Mouse (Mus musculus): ENCODE results near the gene Stambpl1.

Stambpl1 gene

DNA sequence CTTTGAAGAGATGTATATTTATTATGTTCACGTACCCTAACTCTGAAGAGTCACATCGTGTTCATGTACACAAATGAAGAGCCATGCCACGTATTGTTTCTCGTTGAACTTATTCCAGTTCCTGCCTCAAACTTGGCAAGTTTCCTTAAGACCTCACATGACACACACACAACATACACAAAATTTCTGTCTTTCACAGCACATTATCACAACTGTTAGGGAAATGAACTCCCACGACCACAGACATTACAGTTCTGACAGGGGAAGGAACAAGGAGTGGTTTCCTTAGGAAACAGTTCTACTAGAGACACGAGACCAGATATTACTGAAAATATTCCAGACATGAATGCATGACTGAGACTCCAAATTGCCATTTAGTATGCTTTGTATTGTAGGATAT, 91.6 kb downstream of the Stambpl1 start:
- no peak for DNase-seq (ENCODE audit: inconsistent ontology term)

DNA sequence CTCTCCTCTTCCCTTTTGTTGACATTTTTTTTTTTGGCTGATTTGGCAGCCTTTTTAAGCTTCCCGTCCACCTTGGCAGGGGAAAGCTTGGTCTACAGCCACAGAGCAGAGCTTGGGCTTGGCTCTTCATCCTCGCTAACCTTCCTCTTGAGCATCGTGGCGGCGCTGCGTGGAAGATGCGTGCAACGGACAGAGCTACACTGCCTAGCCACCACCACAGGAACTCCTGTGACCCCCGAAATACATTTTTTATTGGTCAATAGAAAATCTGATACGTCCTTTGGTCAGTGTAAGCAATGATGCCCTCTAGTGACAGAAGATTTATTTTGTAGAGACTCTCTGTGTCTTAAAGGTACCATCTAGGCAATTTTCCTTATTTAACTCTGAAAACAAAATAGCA, 92.4 kb downstream of the Stambpl1 start:
- DNase-seq (ENCODE audit: inconsistent ontology term) = peak; percentile 47

DNA sequence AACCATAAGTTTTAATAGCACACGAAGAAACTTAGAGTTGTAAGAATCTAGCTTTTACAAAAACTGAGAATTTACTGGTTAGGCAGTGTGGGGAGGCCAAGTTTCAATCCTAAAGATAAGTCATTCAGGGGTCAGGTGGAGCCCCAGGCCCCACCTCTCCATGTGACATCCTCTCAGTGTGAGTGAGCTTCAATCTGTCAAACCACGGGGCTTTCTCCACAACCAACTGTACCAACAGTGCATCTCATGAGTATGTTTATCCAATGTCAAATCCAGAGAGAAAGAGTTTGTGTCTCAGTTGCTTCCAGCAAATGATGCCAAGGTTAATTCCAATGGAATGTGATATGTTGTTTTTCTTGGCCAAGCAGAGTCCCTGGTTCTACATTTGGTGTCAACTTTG, 92.8 kb downstream of the Stambpl1 start:
- peak; percentile 32 for DNase-seq (ENCODE audit: inconsistent ontology term)

DNA sequence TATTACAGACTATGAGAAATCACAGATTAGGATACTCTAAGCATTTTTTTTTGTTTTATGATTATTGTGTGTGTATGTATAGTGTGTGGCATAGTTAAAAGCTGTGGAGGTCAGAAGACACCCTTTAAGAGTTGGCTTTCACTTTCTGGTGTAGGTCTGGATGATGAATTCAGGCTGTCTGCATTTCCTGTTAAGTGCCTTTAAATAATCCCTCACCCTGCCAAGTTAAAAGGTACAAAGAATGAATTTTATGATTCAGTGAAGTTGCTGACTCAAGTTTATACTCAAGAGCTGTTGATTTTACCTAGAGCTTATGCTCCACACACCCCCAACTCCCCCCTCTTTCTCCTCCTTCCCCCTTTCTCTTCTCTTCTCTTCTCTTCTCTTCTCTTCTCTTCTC, 95.2 kb downstream of the Stambpl1 start:
- no peak for DNase-seq (ENCODE audit: inconsistent ontology term)

DNA sequence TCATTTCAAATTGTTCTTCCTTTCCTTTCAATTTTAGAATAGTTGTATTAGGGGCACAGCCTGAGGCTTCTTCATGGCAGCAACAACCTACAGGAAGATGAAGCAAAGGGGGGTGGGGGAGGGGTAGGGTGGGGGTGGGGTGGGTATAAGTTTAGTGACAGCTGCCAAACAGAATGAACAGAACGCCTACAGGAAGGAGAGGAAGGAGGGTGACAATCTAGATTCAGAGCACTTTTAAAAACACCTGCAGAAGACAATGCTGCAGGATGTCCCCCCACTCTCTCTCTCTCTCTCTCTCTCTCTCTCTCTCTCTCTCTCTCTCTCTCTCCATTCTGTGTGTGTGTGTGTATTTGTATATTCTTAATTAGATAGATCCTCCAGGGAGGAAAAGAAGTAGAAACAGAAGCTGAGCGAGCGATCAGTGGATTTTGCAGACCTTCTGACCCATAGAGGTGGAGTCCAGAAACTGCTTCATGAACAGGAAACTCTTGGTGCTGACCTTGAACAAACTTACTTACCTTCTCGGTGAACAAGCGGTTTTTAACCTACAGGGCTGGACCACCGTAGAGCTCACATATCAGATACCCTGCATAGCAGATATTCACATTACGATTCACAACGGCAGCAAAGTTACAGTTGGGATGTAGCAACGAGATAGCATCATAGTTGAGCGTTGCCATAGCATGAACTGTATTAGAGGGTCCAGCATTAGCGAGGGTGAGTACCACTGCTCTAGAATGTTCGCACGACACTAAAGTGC, 95.8 kb downstream of the Stambpl1 start:
- DNase-seq (ENCODE audit: inconsistent ontology term) = no peak

DNA sequence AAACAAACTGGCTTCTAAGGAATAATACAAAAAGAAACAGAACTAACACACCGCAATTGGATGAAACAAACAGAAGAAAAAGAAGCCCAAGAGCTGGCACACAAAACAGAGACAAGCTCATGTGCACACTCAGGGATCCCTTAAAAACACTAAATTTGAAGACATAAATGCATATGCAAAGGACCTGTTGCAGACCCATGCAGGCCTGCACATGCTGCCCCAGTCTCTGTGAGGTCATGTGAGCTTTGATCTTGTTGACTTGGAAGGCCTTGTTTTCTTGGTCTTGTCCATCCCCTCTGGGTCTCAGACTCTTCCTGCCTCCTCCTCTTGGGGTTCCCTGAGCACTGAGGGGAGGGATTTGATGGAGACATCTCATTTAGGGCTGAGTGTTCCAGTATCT, 96.7 kb downstream of the Stambpl1 start:
- no peak for DNase-seq (ENCODE audit: inconsistent ontology term)
